Mouse (Mus musculus) liver, embryonic 12.5 days (tissue): ENCODE results near the gene Scd2. TPM values are rescaled to one million over a fixed set of nuclear protein-coding genes. Genes with fewer than 3 reads are reported as not detected.
A peak's percentile ranks its signal among the peaks of the same experiment; 100 is the strongest.

Experiments
- ATAC-seq: fragments of 200-750 bp; cut with Nextera tagmentation; 2 replicates; pipeline ENCODE4 v1.8.0; 2017; ENCODE audit warnings: moderate number of reproducible peaks, mild to moderate bottlenecking, moderate library complexity
- H3K27ac ChIP-seq: fragments of 300-500 bp; sonication (generic); 2 replicates; pipeline ENCODE4 v1.5.1; 2016; ENCODE audit warnings: mild to moderate bottlenecking
- H3K27me3 ChIP-seq: fragments of 300-500 bp; sonication (generic); replicated peaks from 2 replicates; pipeline ENCODE4 v1.6.1; 2016; ENCODE audit warnings: mild to moderate bottlenecking, moderate library complexity
- H3K36me3 ChIP-seq: fragments of 300-500 bp; sonication (generic); 2 replicates; pipeline ENCODE4 v1.6.1; 2016; ENCODE audit warnings: mild to moderate bottlenecking, moderate library complexity
- H3K4me1 ChIP-seq: fragments of 300-500 bp; sonication (generic); 2 replicates; pipeline ENCODE4 v1.6.1; 2016
- H3K4me2 ChIP-seq: fragments of 300-500 bp; sonication (generic); 2 replicates; pipeline ENCODE4 v1.6.1; 2016; ENCODE audit warnings: mild to moderate bottlenecking, moderate library complexity
- H3K4me3 ChIP-seq: fragments of 300-500 bp; sonication (generic); 2 replicates; pipeline ENCODE4 v1.5.1; 2016; ENCODE audit warnings: mild to moderate bottlenecking, moderate library complexity
- H3K9ac ChIP-seq: fragments of 300-500 bp; sonication (generic); 2 replicates; pipeline ENCODE4 v1.6.1; 2016; ENCODE audit warnings: mild to moderate bottlenecking, moderate library complexity
- H3K9me3 ChIP-seq: fragments of 300-500 bp; sonication (generic); replicated peaks from 2 replicates; pipeline ENCODE4 v1.6.1; 2016; ENCODE audit warnings: mild to moderate bottlenecking, moderate library complexity
- WGBS: fragments of 180-500 bp; shearing (Covaris S2); methylation state at CpG from one replicate; pipeline ENCODE4 v1.1.7; 2016; ENCODE audit not compliant: insufficient replicate concordance; 5-methylcytosine and 5-hydroxymethylcytosine counted together
- polyA plus RNA-seq: library from polyadenylated mRNA; unstranded; fragments of >200 nt; fragmentation: Nextera tagmentation; extraction: Ambion mirVana; gene quantifications from 2 replicates; pipeline ENCODE4 v1.2.1, GENCODE M21; 2016

Scd2 gene
- polyA plus RNA-seq, 1 experiment from 2014 or later, result 136 TPM

- H3K4me3 ChIP-seq, result peak overlapping the region; percentile 82; the same call in 1 of the 2 replicates
- H3K27ac ChIP-seq, result peak overlapping the region; percentile 55; the same call in 1 of the 2 replicates
- 0 out of 2 replicates have a peak overlapping the region, but pooled peaks have one; percentile 3 for H3K9ac ChIP-seq
- H3K4me1 ChIP-seq, result peaks cover 80% of the 10 kb centered on the region
- peak overlapping the region; percentile 93 for H3K4me2 ChIP-seq
- 22% methylated on average over 6 of the region's 6 CpGs for WGBS
- peaks cover 100% of the 10 kb centered on the region for H3K36me3 ChIP-seq
- H3K27me3 ChIP-seq, result no peaks in the 10 kb centered on the region
- ATAC-seq, result peak; percentile 58
- no peaks in the 10 kb centered on the region for H3K9me3 ChIP-seq
These were observed 6.4 kb downstream of the Scd2 start for GRCm38 (mm10) chr19:44299902-44300301.

- Histone ChIP-seq H3K4me2 (peak overlapping the region; percentile 93), H3K27me3 (no peaks in the 10 kb centered on the region), H3K9ac (0 out of 2 replicates have a peak overlapping the region, but pooled peaks have one; percentile 3), H3K36me3 (peaks cover 100% of the 10 kb centered on the region), H3K9me3 (no peaks in the 10 kb centered on the region), H3K4me3 (0 out of 2 replicates have a peak overlapping the region, but pooled peaks have one; percentile 82), H3K4me1 (peaks cover 74% of the 10 kb centered on the region), H3K27ac (peak overlapping the region; percentile 55)
- ATAC-seq, result no peak
- WGBS, result 72% methylated on average over 7 of the region's 7 CpGs
These were observed 7.0 kb downstream of the Scd2 start for GRCm38 (mm10) chr19:44300520-44300919.

GRCm38 (mm10) chr19:44301176-44301575 is 7.7 kb downstream of the Scd2 start:
- 84% methylated on average over 16 of the region's 16 CpGs for WGBS
- Histone ChIP-seq H3K4me3 (0 out of 2 replicates have a peak overlapping the region, but pooled peaks have one; percentile 1), H3K9me3 (no peaks in the 10 kb centered on the region), H3K27me3 (no peaks in the 10 kb centered on the region), H3K9ac (no peak overlapping the region), H3K27ac (peak overlapping the region; percentile 55), H3K4me2 (peak overlapping the region; percentile 93), H3K36me3 (peaks cover 100% of the 10 kb centered on the region), H3K4me1 (peaks cover 68% of the 10 kb centered on the region)
- ATAC-seq, result no peak

- Histone ChIP-seq H3K27me3 (no peaks in the 10 kb centered on the region), H3K4me3 (0 out of 2 replicates have a peak overlapping the region, but pooled peaks have one; percentile 1), H3K4me1 (peaks cover 62% of the 10 kb centered on the region), H3K9me3 (no peaks in the 10 kb centered on the region), H3K4me2 (peak overlapping the region; percentile 93), H3K36me3 (peaks cover 100% of the 10 kb centered on the region), H3K27ac (peak overlapping the region; percentile 55), H3K9ac (no peak overlapping the region)
- whole genome bisulfite sequencing, result 41% methylated on average over 9 of the region's 9 CpGs
- ATAC-seq, result peak; percentile 45; the same call in 1 of the 2 replicates
These were observed 8.3 kb downstream of the Scd2 start for GRCm38 (mm10) chr19:44301671-44302305.

- Histone ChIP-seq H3K27me3 (no peaks in the 10 kb centered on the region), H3K9ac (no peak overlapping the region), H3K4me3 (no peak overlapping the region), H3K4me1 (peaks cover 50% of the 10 kb centered on the region), H3K4me2 (no peak overlapping the region), H3K27ac (no peak overlapping the region), H3K9me3 (no peaks in the 10 kb centered on the region), H3K36me3 (peaks cover 100% of the 10 kb centered on the region)
- WGBS, result 89% methylated on average over 11 of the region's 11 CpGs
- ATAC-seq, result no peak
These were observed 9.4 kb downstream of the Scd2 start for GRCm38 (mm10) chr19:44302901-44303300.

- 89% methylated on average over 8 of the region's 8 CpGs for WGBS
- Histone ChIP-seq H3K4me2 (no peak overlapping the region), H3K9me3 (no peaks in the 10 kb centered on the region), H3K36me3 (peaks cover 100% of the 10 kb centered on the region), H3K4me3 (no peak overlapping the region), H3K4me1 (peaks cover 44% of the 10 kb centered on the region), H3K27ac (no peak overlapping the region), H3K9ac (no peak overlapping the region), H3K27me3 (no peaks in the 10 kb centered on the region)
- no peak for ATAC-seq
These were observed 10.0 kb downstream of the Scd2 start for GRCm38 (mm10) chr19:44303502-44303901.

- Histone ChIP-seq H3K4me3 (no peak overlapping the region), H3K9ac (no peak overlapping the region), H3K27ac (no peak overlapping the region), H3K9me3 (no peaks in the 10 kb centered on the region), H3K4me2 (no peak overlapping the region), H3K27me3 (no peaks in the 10 kb centered on the region), H3K36me3 (peaks cover 100% of the 10 kb centered on the region), H3K4me1 (peaks cover 35% of the 10 kb centered on the region)
- ATAC-seq, result no peak
- WGBS, result 86% methylated on average over 10 of the region's 10 CpGs
These were observed 10.9 kb downstream of the Scd2 start for GRCm38 (mm10) chr19:44304419-44304818.

- H3K4me2 ChIP-seq, result no peak overlapping the region
- H3K27me3 ChIP-seq, result no peaks in the 10 kb centered on the region
- no peak for ATAC-seq
- H3K9me3 ChIP-seq, result no peaks in the 10 kb centered on the region
- H3K36me3 ChIP-seq, result peaks cover 96% of the 10 kb centered on the region
- H3K4me1 ChIP-seq, result peaks cover 30% of the 10 kb centered on the region
- no peak overlapping the region for H3K9ac ChIP-seq
- 86% methylated on average over 16 of the region's 16 CpGs for WGBS
- no peak overlapping the region for H3K4me3 ChIP-seq
- H3K27ac ChIP-seq, result no peak overlapping the region
These were observed 11.5 kb downstream of the Scd2 start for GRCm38 (mm10) chr19:44304851-44305510.

GRCm38 (mm10) chr19:44305701-44306100 is 12.2 kb downstream of the Scd2 start:
- no peak for ATAC-seq
- no peak overlapping the region for H3K9ac ChIP-seq
- no peak overlapping the region for H3K27ac ChIP-seq
- no peak overlapping the region for H3K4me3 ChIP-seq
- peaks cover 26% of the 10 kb centered on the region for H3K4me1 ChIP-seq
- no peak overlapping the region for H3K4me2 ChIP-seq
- H3K27me3 ChIP-seq, result no peaks in the 10 kb centered on the region
- WGBS, result 90% methylated on average over 15 of the region's 15 CpGs
- peaks cover 89% of the 10 kb centered on the region for H3K36me3 ChIP-seq
- H3K9me3 ChIP-seq, result no peaks in the 10 kb centered on the region

GRCm38 (mm10) chr19:44306171-44306570 is 12.7 kb downstream of the Scd2 start:
- Histone ChIP-seq H3K4me1 (peaks cover 26% of the 10 kb centered on the region), H3K27me3 (no peaks in the 10 kb centered on the region), H3K4me2 (no peak overlapping the region), H3K4me3 (no peak overlapping the region), H3K27ac (no peak overlapping the region), H3K9me3 (no peaks in the 10 kb centered on the region), H3K9ac (no peak overlapping the region), H3K36me3 (peaks cover 84% of the 10 kb centered on the region)
- 77% methylated on average over 7 of the region's 7 CpGs for WGBS
- ATAC-seq, result no peak

- H3K4me2 ChIP-seq, result no peak overlapping the region
- WGBS, result 76% methylated on average over 9 of the region's 9 CpGs
- H3K27ac ChIP-seq, result 0 out of 2 replicates have a peak overlapping the region, but pooled peaks have one; percentile 0
- peaks cover 73% of the 10 kb centered on the region for H3K36me3 ChIP-seq
- no peak for ATAC-seq
- peaks cover 26% of the 10 kb centered on the region for H3K4me1 ChIP-seq
- no peaks in the 10 kb centered on the region for H3K9me3 ChIP-seq
- H3K27me3 ChIP-seq, result no peaks in the 10 kb centered on the region
- no peak overlapping the region for H3K9ac ChIP-seq
- H3K4me3 ChIP-seq, result no peak overlapping the region
These were observed 13.8 kb downstream of the Scd2 start for GRCm38 (mm10) chr19:44307101-44307914.
